Mouse (Mus musculus) MEL (cell line): Measurements from ENCODE around the gene Ccdc157. TPM values are rescaled to one million over a fixed set of nuclear protein-coding genes. Genes with fewer than 3 reads are reported as not detected.

Experiments
- DNase-seq: peaks from one replicate; pipeline ENCODE4 v3.0.0; 2011; ENCODE audit warnings: low read depth, low spot score
- H3K27ac ChIP-seq: 2 replicates; pipeline ENCODE4 v1.5.1; 2012; ENCODE audit warnings: low read depth, mild to moderate bottlenecking, control low read depth, low read length, moderate library complexity; ENCODE audit not compliant: control insufficient read depth
- H3K27me3 ChIP-seq, 2 experiments: fragments of 150-350 bp in 1 of 2; sonication (generic) in 1 of 2; 2 replicates each; pipeline ENCODE4 v1.6.1; 2012; ENCODE audit warnings: low read length in 2 of 2, mild to moderate bottlenecking in 2 of 2, improper control_type of control experiment in 1 of 2, moderate library complexity in 1 of 2; ENCODE audit not compliant: insufficient read depth in 2 of 2, control insufficient read depth in 1 of 2
- H3K36me3 ChIP-seq, 2 experiments: 2 replicates each; pipeline ENCODE4 v1.6.1; 2012 to 2014; ENCODE audit warnings: low read length in 2 of 2, improper control_type of control experiment in 1 of 2, inconsistent platforms in 1 of 2, mild to moderate bottlenecking in 1 of 2; ENCODE audit not compliant: insufficient read depth in 2 of 2, control insufficient read depth in 1 of 2
- H3K4me1 ChIP-seq, 2 experiments: fragments of 150-350 bp in 1 of 2; sonication (generic) in 1 of 2; 2 replicates each; pipeline ENCODE4 v1.6.1; 2012; ENCODE audit warnings: low read length in 2 of 2, improper control_type of control experiment in 1 of 2, mild to moderate bottlenecking in 1 of 2; ENCODE audit not compliant: insufficient read depth in 2 of 2, control insufficient read depth in 1 of 2
- H3K4me3 ChIP-seq, 2 experiments: fragments of 150-350 bp in 1 of 2; sonication (generic) in 1 of 2; 2 replicates each; pipeline ENCODE4 v1.5.1; 2012; ENCODE audit warnings: low read depth in 2 of 2, low read length in 2 of 2, mild to moderate bottlenecking in 2 of 2, moderate library complexity in 2 of 2, control low read depth in 1 of 2, improper control_type of control experiment in 1 of 2; ENCODE audit not compliant: control insufficient read depth in 1 of 2, insufficient read depth in 1 of 2
- H3K79me2 ChIP-seq: 2 replicates; pipeline ENCODE4 v1.6.1; 2012; ENCODE audit warnings: mild to moderate bottlenecking, low read length, moderate library complexity; ENCODE audit not compliant: control insufficient read depth, poor library complexity, insufficient read depth
- H3K9ac ChIP-seq: 2 replicates; pipeline ENCODE4 v1.6.1; 2012; ENCODE audit warnings: low read depth, mild to moderate bottlenecking, control low read depth, low read length, moderate library complexity; ENCODE audit not compliant: control insufficient read depth, poor library complexity, severe bottlenecking
- H3K9me3 ChIP-seq: fragments of 150-350 bp; sonication (generic); replicated peaks from 2 replicates; pipeline ENCODE4 v1.6.1; 2012; ENCODE audit warnings: mild to moderate bottlenecking, low read length, improper control_type of control experiment, moderate library complexity; ENCODE audit not compliant: insufficient read depth
- BHLHE40 ChIP-seq: IDR thresholded peaks from 2 replicates; pipeline ENCODE4 v1.6.1; 2012; ENCODE audit warnings: low read depth, mild to moderate bottlenecking, inconsistent platforms, low read length, improper control_type of control experiment, borderline replicate concordance
- CHD1 ChIP-seq: IDR thresholded peaks from 2 replicates; pipeline ENCODE4 v1.6.1; 2012; ENCODE audit warnings: low read depth, mild to moderate bottlenecking, inconsistent platforms, low read length, improper control_type of control experiment
- CHD2 ChIP-seq: IDR thresholded peaks from 2 replicates; pipeline ENCODE4 v1.6.1; 2011; ENCODE audit warnings: low read length, improper control_type of control experiment
- CTCF ChIP-seq, 3 experiments: IDR thresholded peaks in 2 of 3; conservative IDR thresholded peaks in 1 of 3; 2 replicates each; pipeline ENCODE4 v1.5.1; 2011 to 2012; ENCODE audit warnings: low read length in 3 of 3, low read depth in 2 of 3, mild to moderate bottlenecking in 2 of 3, improper control_type of control experiment in 1 of 3, inconsistent platforms in 1 of 3, mixed read lengths in 1 of 3, moderate library complexity in 1 of 3; ENCODE audit not compliant: control insufficient read depth in 1 of 3, insufficient read depth in 1 of 3, poor library complexity in 1 of 3, severe bottlenecking in 1 of 3
- ELF1 ChIP-seq: IDR thresholded peaks from 2 replicates; pipeline ENCODE4 v1.6.1; 2014; ENCODE audit warnings: low read depth, mild to moderate bottlenecking, inconsistent platforms, low read length, improper control_type of control experiment, moderate library complexity
- EP300 ChIP-seq, 2 experiments: IDR thresholded peaks; 2 replicates each; pipeline ENCODE4 v1.6.1; 2011; ENCODE audit warnings: improper control_type of control experiment in 2 of 2, low read length in 2 of 2, low read depth in 1 of 2, mild to moderate bottlenecking in 1 of 2
- ETS1 ChIP-seq: IDR thresholded peaks from 2 replicates; pipeline ENCODE4 v1.6.1; 2012; ENCODE audit warnings: low read depth, mild to moderate bottlenecking, inconsistent platforms, low read length, improper control_type of control experiment, moderate library complexity
- GABPA ChIP-seq: IDR thresholded peaks from 2 replicates; pipeline ENCODE4 v1.6.1; 2012; ENCODE audit warnings: low read depth, mild to moderate bottlenecking, inconsistent platforms, low read length, improper control_type of control experiment, moderate library complexity
- HCFC1 ChIP-seq: IDR thresholded peaks from 2 replicates; pipeline ENCODE4 v1.6.1; 2012; ENCODE audit warnings: low read depth, mild to moderate bottlenecking, inconsistent platforms, low read length, improper control_type of control experiment, moderate library complexity
- JUND ChIP-seq: IDR thresholded peaks from 2 replicates; pipeline ENCODE4 v1.6.1; 2011; ENCODE audit warnings: low read depth, mild to moderate bottlenecking, improper control_type of control experiment, low read length
- MAZ ChIP-seq: IDR thresholded peaks from 2 replicates; pipeline ENCODE4 v1.6.1; 2012; ENCODE audit warnings: low read depth, mild to moderate bottlenecking, inconsistent platforms, low read length, improper control_type of control experiment
- MEF2A ChIP-seq: IDR thresholded peaks from 2 replicates; pipeline ENCODE4 v1.6.1; 2014; ENCODE audit warnings: low read depth, mild to moderate bottlenecking, inconsistent platforms, low read length, improper control_type of control experiment; ENCODE audit not compliant: poor library complexity, insufficient replicate concordance, severe bottlenecking; ENCODE audit errors: extremely low read depth
- MXI1 ChIP-seq: IDR thresholded peaks from 2 replicates; pipeline ENCODE4 v1.6.1; 2011; ENCODE audit warnings: mild to moderate bottlenecking, low read depth, low read length, improper control_type of control experiment
- MYB ChIP-seq: IDR thresholded peaks from 2 replicates; pipeline ENCODE4 v1.6.1; 2011; ENCODE audit warnings: mild to moderate bottlenecking, low read depth, low read length, improper control_type of control experiment
- MYC ChIP-seq: IDR thresholded peaks from 2 replicates; pipeline ENCODE4 v1.6.1; 2011; ENCODE audit warnings: low read depth, mild to moderate bottlenecking, low read length, improper control_type of control experiment, moderate library complexity
- NELFE ChIP-seq: IDR thresholded peaks from 2 replicates; pipeline ENCODE4 v1.6.1; 2011; ENCODE audit warnings: low read depth, low read length, improper control_type of control experiment
- NRF1 ChIP-seq: IDR thresholded peaks from 2 replicates; pipeline ENCODE4 v1.6.1; 2014; ENCODE audit warnings: low read depth, mild to moderate bottlenecking, inconsistent platforms, low read length, improper control_type of control experiment, moderate library complexity; ENCODE audit not compliant: poor library complexity, insufficient read depth, severe bottlenecking
- POLR2AphosphoS2 ChIP-seq: IDR thresholded peaks from 2 replicates; pipeline ENCODE4 v1.6.1; 2011; ENCODE audit warnings: low read length, improper control_type of control experiment
- RAD21 ChIP-seq: IDR thresholded peaks from 2 replicates; pipeline ENCODE4 v1.6.1; 2011; ENCODE audit warnings: mild to moderate bottlenecking, low read depth, low read length, improper control_type of control experiment
- RCOR1 ChIP-seq: IDR thresholded peaks from 2 replicates; pipeline ENCODE4 v1.6.1; 2012; ENCODE audit warnings: low read depth, mild to moderate bottlenecking, inconsistent platforms, low read length, improper control_type of control experiment
- SIN3A ChIP-seq: IDR thresholded peaks from 2 replicates; pipeline ENCODE4 v1.6.1; 2012; ENCODE audit warnings: low read length, improper control_type of control experiment, inconsistent platforms
- TAL1 ChIP-seq: IDR thresholded peaks from 2 replicates; pipeline ENCODE4 v1.6.1; 2012; ENCODE audit warnings: mild to moderate bottlenecking, inconsistent platforms, low read length, moderate library complexity, mixed read lengths
- TBP ChIP-seq: IDR thresholded peaks from 2 replicates; pipeline ENCODE4 v1.8.0; 2011; ENCODE audit warnings: low read depth, low read length, improper control_type of control experiment
- TCF12 ChIP-seq: IDR thresholded peaks from 2 replicates; pipeline ENCODE4 v1.6.1; 2014; ENCODE audit warnings: low read depth, mild to moderate bottlenecking, inconsistent platforms, low read length, improper control_type of control experiment, moderate library complexity
- USF1 ChIP-seq: IDR thresholded peaks from 2 replicates; pipeline ENCODE4 v1.6.1; 2014; ENCODE audit warnings: low read depth, mild to moderate bottlenecking, inconsistent platforms, low read length, improper control_type of control experiment, moderate library complexity
- USF2 ChIP-seq, 2 experiments: IDR thresholded peaks; 2 replicates each; pipeline ENCODE4 v1.6.1; 2011 to 2012; ENCODE audit warnings: improper control_type of control experiment in 2 of 2, low read length in 2 of 2, borderline replicate concordance in 1 of 2, inconsistent platforms in 1 of 2, low read depth in 1 of 2, mild to moderate bottlenecking in 1 of 2; ENCODE audit not compliant: insufficient read depth in 1 of 2
- ZC3H11A ChIP-seq: IDR thresholded peaks from 2 replicates; pipeline ENCODE4 v1.6.1; 2012; ENCODE audit warnings: low read depth, mild to moderate bottlenecking, inconsistent platforms, low read length, improper control_type of control experiment
- ZKSCAN1 ChIP-seq: IDR thresholded peaks from 2 replicates; pipeline ENCODE4 v1.6.1; 2012; ENCODE audit warnings: low read depth, mild to moderate bottlenecking, inconsistent platforms, low read length, improper control_type of control experiment, moderate library complexity
- ZNF384 ChIP-seq: IDR thresholded peaks from 2 replicates; pipeline ENCODE4 v1.6.1; 2012; ENCODE audit warnings: low read depth, mild to moderate bottlenecking, inconsistent platforms, low read length, improper control_type of control experiment
- polyA plus RNA-seq, 2 experiments: library from polyadenylated mRNA; stranded (reverse) in 1 of 2; unstranded in 1 of 2; fragments of >175 nt in 1 of 2; fragments of >200 nt in 1 of 2; gene quantifications; 2 replicates each; pipeline versions ENCODE4 v1.2.1 to v1.2.4; 2012; ENCODE audit warnings: low replicate concordance in 2 of 2, low read depth in 1 of 2; ENCODE audit not compliant: insufficient read length in 2 of 2, insufficient read depth in 1 of 2, missing spikeins in 1 of 2
- total RNA-seq: library from RNA; depleted of rRNA; stranded (reverse); fragments of 300-350 nt; gene quantifications from 2 replicates; pipeline ENCODE4 v1.2.3, GENCODE M21; 2012

Gene Ccdc157
- total and polyA plus RNA-seq, 3 experiments, result 2.0 to 2.9 TPM; not detected in 1

DNA sequence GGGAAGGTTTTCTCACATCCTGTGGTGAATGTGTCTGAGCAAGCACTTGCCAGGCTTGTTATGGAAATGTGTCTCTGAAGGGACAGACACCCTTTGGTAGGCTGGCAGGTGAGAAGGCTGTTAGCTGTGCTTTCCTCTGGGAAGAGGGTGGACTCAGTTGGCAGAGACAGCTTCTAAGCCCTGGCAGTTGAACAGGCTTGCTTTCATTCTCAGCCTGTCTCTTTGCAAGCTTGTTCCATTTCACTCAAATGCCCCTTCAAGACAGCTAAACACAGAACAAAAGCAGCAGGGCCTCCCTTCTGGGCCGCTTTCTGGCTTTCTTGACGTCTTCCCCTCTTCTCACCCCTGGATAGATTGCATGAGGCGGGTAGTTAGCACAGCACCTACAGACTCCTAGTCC, 60.6 kb downstream of the Ccdc157 start:
- Histone ChIP-seq H3K9ac (no peak overlapping the region), H3K36me3 (peaks cover 0 to 3% of the 10 kb centered on the region in 2 experiments; a peak in 1 of 4 replicates), H3K27me3 (no peaks in the 10 kb centered on the region), H3K27ac (no peak overlapping the region), H3K4me3 (no peak overlapping the region), H3K9me3 (no peaks in the 10 kb centered on the region), H3K4me1 (peaks cover 0 to 4% of the 10 kb centered on the region in 2 experiments; a peak in 2 of 4 replicates), H3K79me2 (peaks cover 8% of the 10 kb centered on the region)
- no peak for TF ChIP-seq HCFC1
- TF ChIP-seq ZC3H11A, result no peak
- TF ChIP-seq ZNF384, result no peak
- no peak for TF ChIP-seq NELFE
- TF ChIP-seq TCF12, result no peak
- TF ChIP-seq ELF1, result no peak
- no peak for TF ChIP-seq MAZ
- TF ChIP-seq NRF1, result no peak
- TF ChIP-seq SIN3A, result no peak
- no peak for TF ChIP-seq MYB
- TF ChIP-seq CHD1, result no peak
- TF ChIP-seq TAL1, result no peak
- no peak for TF ChIP-seq JUND
- no peak for TF ChIP-seq RCOR1
- TF ChIP-seq USF2 (IDR thresholded peaks at IDR 0.05; ENCODE audit: borderline replicate concordance in 1 of 2, insufficient read depth in 1 of 2, low read depth in 1 of 2, low read length in 2 of 2), result no peak
- no peak for TF ChIP-seq MXI1
- TF ChIP-seq TBP, result no peak
- no peak for TF ChIP-seq CHD2
- no peak for TF ChIP-seq ETS1
- no peak for DNase-seq

DNA sequence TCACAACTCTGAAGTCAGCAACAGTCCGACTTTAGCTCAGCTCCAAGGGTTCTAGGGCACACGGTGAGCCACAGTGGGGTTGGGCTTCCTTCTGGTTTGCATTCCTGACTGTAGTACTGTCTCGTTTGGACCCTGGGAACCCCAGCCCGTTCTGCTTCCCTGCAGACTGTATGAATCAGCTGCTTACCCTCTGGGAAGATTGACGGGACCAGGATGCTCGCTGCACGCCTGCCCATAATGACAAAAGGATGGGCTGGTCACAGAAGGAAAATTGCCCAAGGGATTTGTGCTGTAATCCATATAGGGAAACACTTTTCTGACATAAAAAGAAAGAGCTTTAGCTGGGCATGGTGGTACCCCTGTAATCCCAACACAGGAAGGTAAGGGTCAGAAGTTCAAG, 61.3 kb downstream of the Ccdc157 start:
- Histone ChIP-seq H3K27ac (no peak overlapping the region), H3K36me3 (peaks cover 0 to 6% of the 10 kb centered on the region in 2 experiments; a peak in 1 of 4 replicates), H3K4me1 (peaks cover 0 to 7% of the 10 kb centered on the region in 2 experiments; a peak in 2 of 4 replicates), H3K9ac (no peak overlapping the region), H3K27me3 (no peaks in the 10 kb centered on the region), H3K9me3 (no peaks in the 10 kb centered on the region), H3K4me3 (no peak overlapping the region), H3K79me2 (peaks cover 8% of the 10 kb centered on the region)
- TF ChIP-seq POLR2AphosphoS2 (no peak), CTCF (IDR thresholded peaks at IDR 0.05 in 2 of 3, conservative IDR thresholded peaks at IDR 0.05 in 1 of 3; ENCODE audit: control insufficient read depth in 1 of 3, insufficient read depth in 1 of 3, low read depth in 2 of 3, low read length in 3 of 3, poor library complexity in 1 of 3, severe bottlenecking in 1 of 3) (no peak), MYC (no peak), ETS1 (no peak), RAD21 (no peak), ZNF384 (no peak), MAZ (no peak), EP300 (IDR thresholded peaks at IDR 0.05; ENCODE audit: low read depth in 1 of 2, low read length in 2 of 2) (no peak), ELF1 (no peak), MXI1 (no peak), TBP (no peak), ZKSCAN1 (no peak), SIN3A (no peak), MEF2A (no peak), USF1 (no peak), BHLHE40 (no peak), GABPA (no peak)
- no peak for DNase-seq
